Mouse (Mus musculus) left cerebral cortex, postnatal 10 days (tissue): Measurements from ENCODE around the gene Ciz1. TPM values are rescaled to one million over a fixed set of nuclear protein-coding genes. Genes with fewer than 3 reads are reported as not detected.
A peak's percentile ranks its signal among the peaks of the same experiment; 100 is the strongest.

Source experiments
- DNase-seq, 2 experiments: peaks; one replicate each; pipeline ENCODE4 v3.0.0; 2021 to 2022; ENCODE audit warnings: low spot score in 2 of 2, mixed read lengths in 1 of 2; ENCODE audit errors: extremely low spot score in 1 of 2
- intact Hi-C: fragments of 180-260 bp; cut with DNase I; formaldehyde crosslinking; loops from one replicate; pipeline ENCODE4 v1.15.1; 2025
- total RNA-seq, 2 experiments: library from RNA; stranded (reverse); gene quantifications; 2 replicates each; pipeline ENCODE4 v1.2.3; 2021

Ciz1 gene
- total RNA-seq, 2 experiments from 2014 or later = 65.2 to 75.1 TPM

- DNase-seq = peak; percentile 94
- intact Hi-C loops = loop anchor here (5.0 kb wide), 1 partner anchor 171 kb away; no protein-coding TSS in a partner anchor
Measured at GRCm38 (mm10) chr2:32395946-32396621, 44.0 kb downstream of the Ciz1 start.

GRCm38 (mm10) chr2:32396695-32397094, 44.6 kb downstream of the Ciz1 start:
- DNase-seq = no peak
- intact Hi-C loops = loop anchor here (5.0 kb wide), 1 partner anchor 171 kb away; no protein-coding TSS in a partner anchor

- intact Hi-C loops = loop anchor here (2.0 kb wide), 1 partner anchor 82 kb away; no protein-coding TSS in a partner anchor
- peak; percentile 91 to 93 for DNase-seq
Measured at GRCm38 (mm10) chr2:32404663-32405062, 52.5 kb downstream of the Ciz1 start.

- intact Hi-C loops = no loop called here
Measured at GRCm38 (mm10) chr2:32407144-32407824, 55.2 kb downstream of the Ciz1 start.

GRCm38 (mm10) chr2:32408429-32409424, 56.6 kb downstream of the Ciz1 start:
- intact Hi-C loops = no loop called here
- no peak for DNase-seq

More at GRCm38 (mm10) chr2:32407144-32407824, 55.2 kb downstream of the Ciz1 start:
- no peak for DNase-seq

- no peak for DNase-seq
- intact Hi-C loops = no loop called here
Measured at GRCm38 (mm10) chr2:32411407-32411806, 59.3 kb downstream of the Ciz1 start.

- no peak for DNase-seq
- intact Hi-C loops = no loop called here
Measured at GRCm38 (mm10) chr2:32412742-32413531, 60.8 kb downstream of the Ciz1 start.

- intact Hi-C loops = no loop called here
- DNase-seq = no peak
Measured at GRCm38 (mm10) chr2:32413936-32414335, 61.8 kb downstream of the Ciz1 start.

- intact Hi-C loops = no loop called here
- no peak for DNase-seq
Measured at GRCm38 (mm10) chr2:32415801-32416200, 63.7 kb downstream of the Ciz1 start.

GRCm38 (mm10) chr2:32416556-32416955, 64.4 kb downstream of the Ciz1 start:
- no peak for DNase-seq
- intact Hi-C loops = no loop called here

- no peak for DNase-seq
- intact Hi-C loops = no loop called here
Measured at GRCm38 (mm10) chr2:32417486-32417885, 65.4 kb downstream of the Ciz1 start.

GRCm38 (mm10) chr2:32418430-32419151, 66.5 kb downstream of the Ciz1 start:
- DNase-seq = no peak
- intact Hi-C loops = no loop called here

- intact Hi-C loops = no loop called here
- no peak for DNase-seq
Measured at GRCm38 (mm10) chr2:32419359-32419758, 67.2 kb downstream of the Ciz1 start.

- no peak for DNase-seq
- intact Hi-C loops = no loop called here
Measured at GRCm38 (mm10) chr2:32420066-32420608, 68.0 kb downstream of the Ciz1 start.

GRCm38 (mm10) chr2:32420647-32421046, 68.5 kb downstream of the Ciz1 start:
- DNase-seq = no peak
- intact Hi-C loops = no loop called here

- intact Hi-C loops = no loop called here
- DNase-seq = no peak
Measured at GRCm38 (mm10) chr2:32421851-32422251, 69.7 kb downstream of the Ciz1 start.

GRCm38 (mm10) chr2:32423481-32424331, 71.6 kb downstream of the Ciz1 start:
- intact Hi-C loops = no loop called here

More at GRCm38 (mm10) chr2:32423481-32424331, 71.6 kb downstream of the Ciz1 start:
- peak; percentile 35 to 67 for DNase-seq
